Mouse (Mus musculus) right cerebral cortex, adult 18-20 months (tissue): ENCODE measurements around the gene Kctd17.
A peak's percentile ranks its signal among the peaks of the same experiment; 100 is the strongest.

ENCODE experiments used
- DNase-seq: peaks from one replicate; pipeline ENCODE4 v3.0.0; 2022; ENCODE audit warnings: mixed read lengths

Kctd17 gene

DNA sequence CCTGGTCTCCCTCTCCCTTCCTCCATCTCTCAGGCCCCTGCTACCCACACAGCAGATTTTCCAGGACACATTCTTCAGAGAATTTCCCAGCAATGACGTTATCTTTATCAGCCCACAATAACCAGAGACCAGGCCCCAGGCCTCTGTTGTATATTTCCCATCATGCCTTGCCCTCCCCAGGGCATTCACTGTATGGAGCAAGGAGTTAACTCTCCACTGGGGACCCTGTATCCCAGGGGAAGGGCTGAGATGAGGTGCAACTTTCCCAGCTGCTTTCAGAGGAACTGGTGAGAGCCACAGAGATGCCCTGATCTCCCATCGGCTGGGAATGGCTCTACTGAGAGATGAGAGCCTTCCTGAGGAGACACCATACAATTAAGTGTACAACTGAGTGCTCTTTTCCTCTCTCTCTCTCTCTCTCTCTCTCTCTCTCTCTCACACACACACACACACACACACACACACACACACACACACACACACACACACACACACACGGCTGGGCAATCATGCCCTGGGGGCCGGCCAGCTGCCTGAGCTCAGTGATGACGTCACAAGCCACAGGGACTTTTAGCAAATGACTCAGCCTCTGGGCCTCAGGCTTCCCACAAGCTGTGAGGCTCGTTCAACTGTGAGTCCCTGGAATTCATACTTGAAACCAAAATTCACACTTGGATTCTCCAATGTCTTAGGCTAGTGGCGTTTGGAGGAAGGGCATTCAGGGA, 21.5 kb downstream of the Kctd17 start:
- peak; percentile 76 for DNase-seq

DNA sequence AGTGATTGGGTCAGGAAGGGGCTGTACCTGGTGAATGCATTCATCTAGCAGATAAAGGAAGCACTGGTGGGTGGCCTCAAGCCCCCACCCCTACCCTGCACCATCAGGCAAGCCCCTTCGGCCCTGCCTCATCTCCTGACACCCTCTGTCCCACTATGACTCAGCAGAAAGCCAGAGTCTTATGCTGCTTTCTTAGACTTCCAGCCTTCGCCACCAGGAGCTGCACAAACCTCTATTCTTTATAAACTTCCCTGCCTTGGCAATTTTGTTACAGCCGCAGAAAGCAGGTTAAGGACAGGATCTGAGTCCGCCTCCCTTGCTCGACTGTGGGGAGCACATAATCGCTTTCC, 22.0 kb downstream of the Kctd17 start:
- DNase-seq, result no peak

DNA sequence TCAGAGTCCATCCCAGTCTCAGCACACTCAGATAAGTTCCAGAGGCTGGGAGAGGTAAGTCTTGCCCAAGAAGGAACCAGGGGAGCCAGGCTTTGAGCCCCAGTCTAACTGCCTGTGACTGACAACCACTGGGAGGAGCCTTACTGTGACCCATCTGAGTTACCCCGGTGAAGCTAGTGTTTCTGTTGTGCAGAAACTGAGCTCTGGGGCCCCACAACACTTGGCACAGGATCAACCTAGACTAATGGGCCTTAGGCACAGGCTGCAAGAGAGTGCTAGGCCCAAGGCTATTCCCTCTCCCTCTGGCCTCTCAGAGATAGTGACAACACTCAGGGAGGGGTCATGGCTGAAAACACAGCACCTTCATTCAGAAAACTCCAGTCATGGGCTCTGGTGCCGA, 22.8 kb downstream of the Kctd17 start:
- DNase-seq, result no peak

DNA sequence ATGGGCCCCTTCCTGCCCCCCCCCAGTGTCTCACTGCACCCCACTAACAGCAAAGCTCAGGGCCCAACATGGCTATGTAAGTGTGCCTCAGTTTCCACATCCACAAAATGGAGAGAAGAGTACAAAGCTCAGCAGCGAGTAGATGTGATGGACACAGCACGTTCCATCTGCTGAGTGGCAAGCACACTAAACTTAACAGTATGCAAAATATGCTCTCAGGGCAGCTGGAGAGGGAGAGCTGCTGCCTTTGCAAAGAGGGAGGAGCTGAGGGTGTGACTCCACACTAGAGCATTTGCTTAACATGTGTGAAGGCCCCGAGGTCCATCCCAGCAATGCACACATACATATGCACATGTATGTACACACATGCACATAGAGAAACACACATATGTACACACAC, 24.6 kb downstream of the Kctd17 start:
- no peak for DNase-seq

DNA sequence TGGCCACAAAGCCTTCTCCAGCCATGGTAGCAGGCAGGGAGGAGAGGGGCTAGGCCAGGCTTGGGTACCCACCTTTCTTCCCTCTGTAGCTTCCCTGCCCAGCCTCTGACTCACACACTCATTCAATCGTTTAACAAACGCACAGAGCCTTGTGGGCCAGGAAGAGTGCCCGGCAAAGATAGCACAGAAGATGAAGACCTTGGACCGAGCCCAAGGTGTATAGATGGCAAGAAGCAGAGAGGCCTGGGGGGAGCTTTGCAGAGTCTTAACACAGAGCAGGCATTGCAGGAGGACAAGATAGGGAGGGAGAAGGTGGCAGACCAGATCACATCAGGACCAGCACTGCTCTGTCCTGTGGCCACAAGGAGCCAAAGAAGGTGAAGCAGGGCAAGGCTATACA, 26.8 kb downstream of the Kctd17 start:
- no peak for DNase-seq

DNA sequence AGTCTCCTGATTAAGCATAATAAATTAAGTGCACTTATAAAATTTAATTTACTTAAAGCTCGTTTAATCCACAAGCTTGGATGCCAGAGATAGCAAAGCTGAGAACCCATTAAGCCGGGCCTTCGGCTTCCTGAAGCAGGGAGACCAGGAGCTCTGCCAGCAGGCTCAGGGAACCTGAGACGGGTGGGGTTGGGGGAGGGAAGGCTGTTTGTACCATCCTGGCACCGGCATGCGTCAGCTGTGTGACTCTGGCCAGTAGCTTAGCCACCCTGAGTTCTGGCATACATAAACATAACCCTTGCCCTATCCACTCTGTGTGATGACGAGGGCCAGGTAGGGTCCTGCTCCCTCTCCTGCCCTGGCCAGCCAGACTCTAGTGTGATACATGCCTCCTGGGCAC, 27.7 kb downstream of the Kctd17 start:
- DNase-seq, result no peak

DNA sequence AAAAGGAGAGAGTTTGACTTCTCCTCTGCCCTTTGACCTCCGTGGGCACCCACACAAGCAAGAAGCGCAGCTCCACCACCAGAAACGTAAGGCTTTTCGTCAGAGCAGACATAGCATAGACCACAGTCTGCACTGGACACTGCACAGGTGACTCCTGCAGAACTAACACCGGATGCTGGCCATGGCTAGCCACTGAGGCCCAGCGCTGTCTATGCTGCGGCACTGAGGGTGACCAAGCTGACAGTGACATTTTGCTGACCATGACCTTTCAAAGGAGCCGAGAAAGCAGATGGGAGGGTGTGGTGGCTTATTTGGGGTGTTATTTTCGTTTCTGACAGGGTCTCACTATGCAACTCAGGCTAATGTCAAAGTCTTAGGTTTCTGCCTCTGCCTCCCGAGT, 28.8 kb downstream of the Kctd17 start:
- no peak for DNase-seq

DNA sequence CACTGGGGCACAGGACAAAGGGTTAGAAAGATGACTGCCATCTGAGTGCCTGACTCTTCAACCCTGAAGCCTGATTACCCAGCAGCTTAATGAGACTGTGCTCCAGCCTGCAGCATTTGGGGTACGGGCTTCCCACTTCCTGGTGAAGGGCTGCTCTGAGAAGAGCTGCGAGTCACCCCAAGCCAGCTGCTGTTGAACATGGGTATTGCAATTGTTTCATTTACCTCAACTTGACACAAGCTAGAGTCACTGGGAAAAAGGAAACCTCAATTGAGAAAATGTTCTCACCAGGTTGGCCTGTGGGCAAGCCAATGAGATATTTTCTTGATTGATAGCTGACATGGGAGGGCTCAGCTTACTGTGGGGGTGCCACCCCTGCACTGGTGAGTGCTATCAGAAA, 34.6 kb downstream of the Kctd17 start:
- no peak for DNase-seq

DNA sequence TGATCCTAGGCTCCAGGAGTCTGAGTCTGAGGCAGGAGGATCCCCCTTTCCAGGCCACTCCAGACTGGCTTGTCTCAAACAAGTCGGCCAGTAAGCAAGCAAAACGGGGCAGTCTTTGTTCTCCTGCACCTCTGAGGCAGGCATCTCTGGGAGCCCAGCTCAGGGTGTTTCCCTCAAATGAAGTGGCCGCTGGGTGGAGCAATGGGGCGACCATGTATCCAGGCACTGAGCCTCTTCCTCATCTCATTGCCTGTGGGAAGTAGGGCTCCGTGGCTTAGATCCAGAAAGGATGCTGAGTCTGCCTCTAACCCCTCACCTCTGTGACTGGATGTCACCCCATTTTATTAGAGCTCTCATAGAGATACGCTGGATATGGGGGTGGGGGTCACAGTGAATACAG, 38.4 kb downstream of the Kctd17 start:
- no peak for DNase-seq

DNA sequence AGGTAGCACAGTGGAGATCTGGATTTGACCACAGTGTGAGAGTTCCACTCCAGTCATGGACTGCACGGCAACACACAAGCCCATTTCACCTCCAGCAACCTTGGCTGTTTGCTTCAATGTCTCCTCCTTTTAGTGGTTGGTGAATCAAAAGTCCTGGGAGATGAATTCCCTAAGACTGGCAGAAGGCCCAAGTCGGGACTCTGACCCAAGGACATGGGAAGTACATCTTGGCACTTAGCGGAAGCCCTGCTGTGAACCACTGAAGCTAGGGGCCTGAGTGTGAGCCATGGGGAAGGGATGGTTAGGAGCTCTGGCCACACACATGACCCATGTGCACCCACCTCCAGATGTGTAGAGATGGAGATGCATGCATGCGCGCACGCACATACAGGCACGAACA, 39.2 kb downstream of the Kctd17 start:
- DNase-seq, result no peak

DNA sequence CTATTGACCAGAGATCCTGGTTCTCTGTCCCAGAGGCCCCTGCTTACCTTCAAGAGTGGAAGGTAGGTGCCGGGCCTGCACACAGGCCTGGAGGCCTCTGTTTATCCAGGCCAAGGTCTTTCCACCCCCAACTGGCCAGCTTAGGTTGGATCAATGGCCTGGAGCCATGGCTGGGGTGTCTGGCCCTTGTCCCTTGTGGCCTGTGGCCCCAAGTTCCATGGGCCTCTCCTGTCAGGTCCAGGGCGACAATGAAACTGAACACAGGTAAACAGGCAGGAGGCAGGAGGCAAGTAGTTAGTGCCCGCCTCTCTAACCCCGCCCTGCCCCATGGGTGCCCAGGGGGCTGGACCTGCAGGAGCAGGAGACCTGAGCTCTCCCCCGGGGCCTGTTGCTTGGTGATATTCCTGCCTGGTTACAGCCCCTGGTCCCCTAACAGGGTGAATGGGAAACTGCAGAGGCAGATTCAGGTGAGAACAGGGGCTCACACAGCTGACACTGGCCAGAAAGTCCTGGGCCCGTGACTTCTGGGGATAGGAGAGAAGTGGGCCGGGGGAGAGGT, 40.1 kb downstream of the Kctd17 start, which contains the start of gene Tmprss6:
Gene Tmprss6 (minus strand): TSS at position 256 of the 559 bp plus-strand sequence.
- DNase-seq, result no peak

DNA sequence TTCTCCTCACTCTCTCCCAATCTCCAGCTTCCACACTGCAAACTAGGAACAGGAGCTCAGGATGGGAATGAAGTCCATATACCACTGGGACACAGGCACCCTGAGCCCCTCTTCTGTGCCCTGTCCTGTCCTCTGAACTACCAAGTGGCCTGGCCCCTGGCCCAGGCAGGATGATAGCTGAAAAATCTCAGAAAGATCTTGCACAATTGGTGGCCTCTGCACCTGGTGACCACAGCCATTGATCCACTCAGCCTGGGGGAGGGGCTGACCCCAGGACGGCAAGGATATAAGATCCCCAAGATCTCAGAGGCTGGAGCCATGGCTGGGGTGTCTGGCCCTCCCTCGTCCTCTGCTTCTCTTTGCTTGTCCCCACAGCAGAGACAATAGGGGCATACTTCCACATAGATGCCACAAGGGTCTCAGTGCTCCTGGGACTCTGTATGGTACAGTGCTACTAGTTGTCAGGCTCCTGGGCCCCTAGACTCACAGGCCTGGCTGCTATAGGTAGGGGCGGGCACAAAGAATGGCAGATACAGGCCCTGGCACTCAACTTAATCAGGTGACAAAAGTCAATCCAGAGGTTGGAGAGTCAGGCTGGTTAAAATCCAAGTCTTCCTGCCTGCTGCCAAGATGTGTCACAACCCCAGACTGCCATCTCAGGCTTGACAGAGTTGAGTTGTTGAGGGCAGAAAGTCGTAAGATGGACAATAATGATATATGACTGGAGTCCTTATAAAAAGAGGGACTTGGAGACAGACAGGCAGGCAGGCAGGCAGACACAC, 42.3 kb downstream of the Kctd17 start:
- DNase-seq, result no peak

DNA sequence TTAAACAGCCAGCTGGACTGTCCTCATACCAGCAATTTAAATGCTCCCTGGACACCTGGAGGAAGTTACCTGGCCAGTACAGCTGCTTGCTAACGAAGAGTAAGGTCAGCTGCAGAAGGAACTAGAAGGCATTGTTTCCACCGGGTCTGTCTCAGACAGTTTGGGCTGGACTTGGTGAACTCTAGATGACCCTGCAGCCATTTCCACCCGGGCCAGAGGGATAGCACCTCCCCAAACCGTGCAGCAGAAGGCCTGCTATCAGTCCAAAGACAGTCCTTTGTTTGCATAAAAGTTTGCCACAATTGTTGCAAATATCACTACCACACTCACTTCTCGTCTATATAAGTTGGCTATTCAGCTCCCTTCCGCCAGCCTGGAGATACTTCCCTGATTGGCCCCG, 43.5 kb downstream of the Kctd17 start:
- DNase-seq, result no peak

DNA sequence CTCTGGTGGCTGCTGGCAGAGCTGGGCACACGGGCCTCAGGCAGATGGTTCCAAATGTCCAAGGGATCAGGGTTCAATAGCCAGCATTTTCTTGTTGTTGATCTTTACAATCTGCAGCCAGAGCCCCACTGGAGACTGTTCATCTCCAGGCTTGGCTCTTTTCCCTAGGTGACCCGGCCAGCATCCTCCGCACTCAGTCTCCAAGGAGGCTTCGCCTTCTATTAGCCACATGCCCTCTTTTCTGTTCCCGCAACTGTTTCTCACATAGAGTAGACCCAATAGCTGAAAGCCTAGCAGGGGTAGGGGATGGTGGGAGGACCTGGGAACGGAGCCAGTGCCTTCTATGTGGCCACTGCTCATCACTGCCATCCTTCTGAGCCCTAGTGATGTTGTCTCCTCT, 45.1 kb downstream of the Kctd17 start:
- DNase-seq, result no peak

DNA sequence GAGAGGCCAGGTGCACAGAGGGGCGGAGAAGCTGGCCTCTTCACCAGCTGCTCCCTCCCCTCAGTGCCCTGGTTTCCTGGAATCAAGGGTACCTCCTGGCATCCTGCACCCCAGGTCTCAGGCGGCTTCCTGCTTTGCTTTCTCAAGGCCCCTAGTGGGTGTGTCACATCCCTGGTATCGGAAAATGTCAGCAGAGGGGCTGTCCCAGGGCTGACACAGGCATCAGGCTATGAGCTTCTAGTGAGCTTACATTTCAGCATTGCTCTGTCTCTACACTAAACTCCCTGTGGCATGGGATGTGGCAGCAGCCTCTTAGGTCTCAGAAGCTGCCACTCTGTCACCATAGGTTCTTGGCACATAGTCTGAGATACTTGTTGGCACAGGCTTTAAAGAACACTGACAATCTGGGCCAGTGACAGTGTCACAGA, 47.3 kb downstream of the Kctd17 start:
- no peak for DNase-seq

DNA sequence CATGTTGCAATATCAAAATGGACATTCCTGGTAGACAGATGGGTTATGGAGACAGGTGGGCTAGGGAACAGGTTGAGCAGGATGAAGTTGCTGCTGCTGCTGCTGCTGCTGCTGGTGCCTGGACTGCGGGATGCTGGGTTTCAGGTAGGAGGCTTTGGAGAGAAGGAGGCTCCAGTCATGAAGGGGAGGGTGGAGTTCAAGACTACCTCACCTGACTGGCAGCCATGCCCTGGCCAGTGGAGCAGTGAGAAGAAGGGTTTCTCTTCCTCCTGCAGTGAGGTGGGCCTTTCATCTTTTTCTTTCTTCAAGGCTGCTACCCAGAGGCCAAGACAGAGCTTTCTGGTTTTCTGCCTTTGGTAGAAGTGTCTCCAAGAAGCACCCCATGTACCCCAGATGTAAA, 48.5 kb downstream of the Kctd17 start:
- DNase-seq, result no peak

DNA sequence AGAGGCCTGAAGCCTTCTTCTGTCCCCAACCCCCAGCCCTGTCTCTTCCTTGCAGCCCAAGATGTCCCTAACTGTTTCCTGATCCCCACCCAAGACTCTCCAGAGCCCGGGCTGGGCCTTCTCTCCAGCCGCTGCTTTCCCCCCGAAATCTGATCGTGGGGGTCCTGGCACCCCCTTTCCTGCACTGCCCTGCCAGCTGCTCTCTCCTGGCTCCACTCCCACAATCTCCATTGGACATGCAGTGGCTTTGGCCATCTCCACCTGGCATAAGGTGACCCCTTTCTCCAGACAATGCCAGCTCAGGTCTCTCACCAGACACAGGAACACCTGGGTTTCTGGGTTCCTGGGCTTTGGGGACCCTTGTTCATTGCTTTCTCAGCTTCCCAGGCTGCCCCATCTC, 49.7 kb downstream of the Kctd17 start:
- no peak for DNase-seq

DNA sequence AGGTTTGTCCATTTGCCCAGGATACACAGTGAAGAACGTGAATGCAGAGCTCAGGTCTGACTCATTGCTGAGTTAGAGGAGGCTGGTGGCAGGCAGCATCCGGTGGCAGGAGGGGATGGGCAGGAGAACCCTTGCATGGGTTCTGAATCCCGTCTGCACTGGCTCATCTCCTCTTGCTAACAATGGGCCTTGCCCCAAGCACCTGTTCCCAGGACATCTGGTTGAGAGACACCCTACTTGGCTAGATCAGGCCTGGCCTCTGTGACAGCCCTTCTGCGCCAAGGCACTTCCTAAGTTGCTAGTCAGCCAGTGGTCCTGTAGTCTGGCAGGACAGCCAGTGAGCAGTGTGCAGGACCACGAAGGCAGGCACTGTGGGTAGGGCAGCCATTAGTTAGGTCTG, 51.1 kb downstream of the Kctd17 start:
- DNase-seq, result peak; percentile 8

DNA sequence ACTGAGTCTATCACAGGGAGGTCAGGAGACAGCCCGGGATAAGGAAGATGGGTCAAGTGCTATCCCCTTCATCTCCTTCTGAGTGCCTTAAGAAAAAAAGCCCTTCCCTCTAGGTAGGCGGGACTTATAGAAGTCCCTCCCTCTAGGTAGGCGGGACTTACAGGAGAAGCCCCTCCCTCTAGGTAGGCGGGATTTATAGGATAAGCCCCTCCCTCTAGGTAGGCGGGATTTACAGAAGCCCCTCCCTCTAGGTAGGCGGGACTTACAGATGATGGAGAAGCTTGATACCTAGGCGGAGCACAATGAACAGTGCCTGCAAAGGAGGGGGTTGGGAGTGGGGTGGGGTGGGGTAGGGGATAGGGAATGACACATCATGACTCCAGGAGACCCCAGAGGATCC, 51.7 kb downstream of the Kctd17 start:
- DNase-seq, result no peak

DNA sequence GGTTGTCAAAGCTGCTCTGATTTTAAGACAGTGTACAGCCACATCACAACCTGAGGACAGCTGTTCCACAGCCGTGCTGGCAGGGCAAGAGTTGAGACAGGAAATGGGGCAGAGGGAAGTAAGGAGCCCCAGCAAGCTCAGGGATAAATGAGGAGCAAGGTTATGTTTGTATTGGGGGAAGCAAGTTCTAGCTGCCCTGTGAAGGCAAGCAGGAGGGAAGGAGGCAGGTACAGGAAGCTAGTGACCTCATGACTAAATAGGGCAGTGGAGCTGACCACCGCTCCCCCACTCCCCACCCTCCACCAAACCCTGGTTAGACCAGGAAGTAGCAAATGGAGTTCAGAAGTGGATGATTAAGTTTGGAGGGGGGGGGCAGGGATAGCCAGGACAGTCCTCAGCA, 52.6 kb downstream of the Kctd17 start:
- DNase-seq, result no peak

DNA sequence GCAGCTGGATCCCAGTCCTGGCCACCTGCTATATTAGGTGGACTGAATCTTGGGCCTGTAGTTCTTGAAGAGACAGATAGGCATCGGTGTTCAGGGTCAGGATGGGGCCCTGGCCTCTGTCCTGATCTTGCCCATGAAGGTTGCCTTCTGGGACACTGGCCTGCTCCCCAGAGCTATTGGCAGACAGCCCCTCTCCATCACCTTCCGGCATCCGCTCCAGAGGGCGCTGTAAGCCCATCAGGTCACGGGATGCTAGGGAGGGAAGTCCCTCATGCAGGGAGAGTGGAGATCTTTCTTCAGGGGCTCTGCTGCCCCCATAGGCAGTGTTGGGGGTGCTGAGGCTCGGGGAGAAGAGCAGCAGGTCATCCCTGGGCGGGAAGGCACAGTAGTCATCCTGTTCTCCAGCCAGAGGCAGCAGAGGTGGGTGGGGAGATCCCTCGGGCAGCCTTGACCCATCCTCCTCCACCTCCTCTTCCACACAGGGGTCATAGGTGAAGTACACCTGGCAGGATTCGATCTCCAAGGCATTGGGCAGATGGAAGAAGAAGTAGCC, 53.2 kb downstream of the Kctd17 start:
- no peak for DNase-seq

DNA sequence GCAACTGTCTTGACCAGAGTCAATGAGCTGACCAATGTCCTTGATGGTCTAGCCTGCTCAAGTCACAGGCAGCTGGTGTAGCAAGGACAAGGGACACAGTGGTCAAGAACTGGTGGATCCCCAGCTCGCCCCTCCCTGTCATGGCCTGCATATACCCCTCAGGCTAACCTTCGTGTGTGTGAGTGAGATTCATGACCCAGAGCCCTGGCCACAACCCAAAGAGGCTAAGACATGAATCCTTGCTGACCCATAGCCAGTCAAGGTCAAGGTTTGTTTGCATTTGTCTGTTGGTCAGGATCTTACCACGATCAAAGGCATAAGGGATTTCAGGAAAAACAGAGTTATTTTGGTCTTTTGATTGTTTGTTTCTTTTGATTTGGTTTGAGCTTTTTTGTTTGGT, 54.2 kb downstream of the Kctd17 start:
- no peak for DNase-seq

DNA sequence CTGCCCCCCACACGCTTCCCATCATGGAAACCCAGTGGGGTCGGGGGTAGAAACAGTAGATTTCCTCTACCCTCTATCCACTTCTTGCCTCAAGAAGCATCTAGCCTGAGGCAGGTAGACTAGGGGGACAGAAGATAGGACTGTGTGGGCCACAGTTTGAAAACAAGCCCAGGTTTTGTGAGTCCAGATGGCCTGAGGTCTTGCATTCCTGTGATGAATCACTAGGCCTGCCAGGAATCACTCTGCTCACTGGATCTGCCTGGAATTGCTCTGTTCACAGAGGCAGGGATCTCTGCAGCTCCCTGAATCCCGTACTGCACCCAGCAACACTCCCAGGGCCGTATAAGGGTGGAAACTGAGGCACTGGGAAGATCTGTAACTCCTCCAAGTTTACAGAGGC, 54.9 kb downstream of the Kctd17 start:
- DNase-seq, result peak; percentile 11

DNA sequence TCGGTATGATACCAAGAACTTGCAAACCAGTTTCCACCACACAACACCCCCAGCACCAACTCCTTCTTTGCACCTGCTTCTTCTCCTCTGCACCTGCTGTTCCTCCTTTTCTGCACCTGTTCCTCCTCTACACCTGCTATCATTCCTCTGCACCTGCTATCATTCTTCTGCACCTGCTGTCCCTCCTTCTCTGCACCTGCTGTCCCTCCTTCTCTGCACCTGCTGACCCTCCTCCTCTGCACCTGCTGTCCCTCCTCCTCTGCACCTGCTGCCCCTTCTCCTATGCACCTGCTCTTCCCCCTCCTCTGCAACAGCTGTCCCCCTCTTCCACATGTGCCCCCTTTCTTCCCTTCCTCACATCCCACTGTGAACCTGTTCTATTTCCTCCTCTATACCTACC, 58.2 kb downstream of the Kctd17 start:
- DNase-seq, result no peak
